Mouse (Mus musculus) forebrain, embryonic 16.5 days (tissue): Measurements from ENCODE around the gene Tmtc1. TPM values are rescaled to one million over a fixed set of nuclear protein-coding genes. Genes with fewer than 3 reads are reported as not detected.

Experiments used
- ATAC-seq: fragments of 200-750 bp; cut with Nextera tagmentation; 2 replicates; pipeline ENCODE4 v1.8.0; 2017; ENCODE audit warnings: mild to moderate bottlenecking, moderate library complexity
- H3K27ac ChIP-seq: fragments of 300-500 bp; sonication (generic); 2 replicates; pipeline ENCODE4 v1.5.1; 2014; ENCODE audit warnings: low read length, control low read depth
- H3K27me3 ChIP-seq: fragments of 300-500 bp; sonication (generic); replicated peaks from 2 replicates; pipeline ENCODE4 v1.6.1; 2014; ENCODE audit warnings: low read length; ENCODE audit not compliant: control insufficient read depth, insufficient read depth
- H3K36me3 ChIP-seq: fragments of 300-500 bp; sonication (generic); 2 replicates; pipeline ENCODE4 v1.6.1; 2014; ENCODE audit not compliant: control insufficient read depth, insufficient read depth
- H3K4me1 ChIP-seq: fragments of 300-500 bp; sonication (generic); replicated peaks from 2 replicates; pipeline ENCODE4 v1.6.1; 2014; ENCODE audit warnings: low read length; ENCODE audit not compliant: control insufficient read depth, insufficient read depth
- H3K4me2 ChIP-seq: fragments of 300-500 bp; sonication (generic); 2 replicates; pipeline ENCODE4 v1.6.1; 2014; ENCODE audit warnings: mild to moderate bottlenecking, low read length, control low read depth
- H3K4me3 ChIP-seq: fragments of 300-500 bp; sonication (generic); replicated peaks from 2 replicates; pipeline ENCODE4 v1.5.1; 2014; ENCODE audit warnings: mild to moderate bottlenecking, low read length, control low read depth
- H3K9ac ChIP-seq: fragments of 300-500 bp; sonication (generic); replicated peaks from 2 replicates; pipeline ENCODE4 v1.6.1; 2014; ENCODE audit warnings: low read depth, low read length, control low read depth
- H3K9me3 ChIP-seq: fragments of 300-500 bp; sonication (generic); 2 replicates; pipeline ENCODE4 v1.6.1; 2016; ENCODE audit warnings: low read length; ENCODE audit not compliant: control insufficient read depth
- WGBS: fragments of 180-500 bp; shearing (Covaris S2); extraction: QIAGEN DNeasy Blood & Tissue Kit; methylation state at CpG from one replicate; pipeline ENCODE4 v1.1.7; 2014; 5-methylcytosine and 5-hydroxymethylcytosine counted together
- polyA plus RNA-seq: library from polyadenylated mRNA; unstranded; fragments of >200 nt; fragmentation: Nextera tagmentation; extraction: Ambion mirVana; gene quantifications from 2 replicates; pipeline ENCODE4 v1.2.1, GENCODE M21; 2015

The Tmtc1 gene
- polyA plus RNA-seq, 1 experiment from 2014 or later: 3.9 TPM

DNA sequence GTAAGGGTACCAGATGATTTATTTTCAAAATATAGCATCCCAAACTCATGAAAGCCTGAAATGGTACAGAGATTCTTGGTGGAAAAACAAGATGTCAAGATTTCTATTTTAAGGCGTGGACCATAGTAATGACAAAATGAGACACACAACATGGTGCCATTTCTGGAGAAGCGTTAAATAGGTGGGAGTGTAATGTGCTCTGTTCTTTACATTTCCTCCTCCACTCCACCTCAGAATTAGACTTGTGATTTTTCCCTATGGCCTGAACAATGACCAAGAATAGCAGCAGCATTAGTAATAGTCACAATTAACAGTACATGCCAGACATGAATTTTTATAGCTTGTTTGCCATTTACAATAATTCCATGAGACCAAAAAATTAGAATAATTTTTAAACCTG lies 102.0 kb downstream of the Tmtc1 start:
- WGBS: 89% methylated on average over 2 of the region's 2 CpGs
- no peaks in the 10 kb centered on the region for H3K9me3 ChIP-seq

DNA sequence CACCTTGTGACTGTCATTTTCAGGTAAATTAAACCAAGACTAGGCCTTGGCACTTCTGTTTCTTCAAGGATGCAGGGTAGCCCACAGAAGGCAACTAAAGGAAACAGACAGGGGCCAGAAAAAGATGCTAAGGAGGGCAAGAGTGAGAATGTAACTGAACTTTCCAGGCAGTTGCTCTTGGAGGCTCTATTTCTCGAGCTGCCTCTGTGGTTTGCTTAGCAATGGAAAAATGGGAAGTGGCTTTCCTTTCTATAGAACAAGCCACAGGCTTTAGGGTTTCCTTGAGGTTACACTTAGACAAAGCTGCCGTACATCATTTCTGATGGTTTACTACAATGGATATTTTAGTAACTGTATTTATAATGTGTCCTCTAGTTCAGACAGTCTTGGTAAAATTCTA lies 102.4 kb downstream of the Tmtc1 start:
- 0 out of 2 replicates have a peak, but pooled peaks cover 5% of the 10 kb centered on the region for H3K4me1 ChIP-seq
- no peak for ATAC-seq
- 84% methylated on average over 2 of the region's 2 CpGs for WGBS
- H3K4me3 ChIP-seq: no peak overlapping the region
- H3K4me2 ChIP-seq: no peak overlapping the region
- H3K36me3 ChIP-seq: no peaks in the 10 kb centered on the region
- no peak overlapping the region for H3K9ac ChIP-seq
- no peaks in the 10 kb centered on the region for H3K27me3 ChIP-seq
- no peaks in the 10 kb centered on the region for H3K9me3 ChIP-seq
- H3K27ac ChIP-seq: no peak overlapping the region

More for the DNA sequence above, 102.0 kb downstream of the Tmtc1 start:
- Histone ChIP-seq H3K9ac (no peak overlapping the region), H3K27ac (no peak overlapping the region), H3K4me3 (no peak overlapping the region), H3K4me2 (no peak overlapping the region), H3K27me3 (no peaks in the 10 kb centered on the region), H3K36me3 (no peaks in the 10 kb centered on the region), H3K4me1 (0 out of 2 replicates have a peak, but pooled peaks cover 5% of the 10 kb centered on the region)
- no peak for ATAC-seq

DNA sequence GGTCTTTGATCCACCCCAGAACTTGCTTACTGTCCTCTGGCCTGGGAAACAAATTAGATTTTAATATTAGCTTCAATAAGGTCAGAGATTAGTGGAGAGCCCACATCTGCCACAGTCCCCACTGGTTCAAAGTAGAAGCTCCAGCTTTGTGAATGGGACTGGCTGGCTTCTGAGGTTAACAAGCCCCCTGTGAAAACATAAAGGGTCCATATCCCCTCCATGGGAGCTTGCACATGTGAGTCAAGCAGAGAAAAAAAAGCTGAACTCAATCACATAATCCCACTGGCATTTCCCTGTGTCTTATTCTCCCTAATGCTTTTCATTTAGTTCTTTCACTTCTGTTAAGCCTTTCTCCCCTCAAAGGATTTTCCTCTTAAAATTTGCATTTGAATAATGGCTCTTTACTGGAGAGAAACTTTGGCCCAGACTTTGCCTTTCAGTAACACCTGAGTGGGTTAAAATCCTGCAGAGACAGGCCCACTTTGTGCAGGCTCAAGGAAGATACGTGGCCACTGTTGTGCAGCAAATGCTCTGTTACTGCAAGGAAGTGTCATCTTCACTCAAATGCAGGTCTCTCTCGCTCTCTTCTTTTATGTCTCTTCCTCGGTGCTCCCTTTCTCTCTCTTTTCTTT lies 105.7 kb downstream of the Tmtc1 start:
- Histone ChIP-seq H3K36me3 (no peaks in the 10 kb centered on the region), H3K27ac (no peak overlapping the region), H3K4me1 (0 out of 2 replicates have a peak, but pooled peaks cover 5% of the 10 kb centered on the region), H3K4me2 (no peak overlapping the region), H3K4me3 (no peak overlapping the region), H3K9ac (no peak overlapping the region), H3K9me3 (no peaks in the 10 kb centered on the region), H3K27me3 (no peaks in the 10 kb centered on the region)
- WGBS: 15% methylated on average over 3 of the region's 3 CpGs
- ATAC-seq: peak; percentile 55; the same call in 1 of the 2 replicates

DNA sequence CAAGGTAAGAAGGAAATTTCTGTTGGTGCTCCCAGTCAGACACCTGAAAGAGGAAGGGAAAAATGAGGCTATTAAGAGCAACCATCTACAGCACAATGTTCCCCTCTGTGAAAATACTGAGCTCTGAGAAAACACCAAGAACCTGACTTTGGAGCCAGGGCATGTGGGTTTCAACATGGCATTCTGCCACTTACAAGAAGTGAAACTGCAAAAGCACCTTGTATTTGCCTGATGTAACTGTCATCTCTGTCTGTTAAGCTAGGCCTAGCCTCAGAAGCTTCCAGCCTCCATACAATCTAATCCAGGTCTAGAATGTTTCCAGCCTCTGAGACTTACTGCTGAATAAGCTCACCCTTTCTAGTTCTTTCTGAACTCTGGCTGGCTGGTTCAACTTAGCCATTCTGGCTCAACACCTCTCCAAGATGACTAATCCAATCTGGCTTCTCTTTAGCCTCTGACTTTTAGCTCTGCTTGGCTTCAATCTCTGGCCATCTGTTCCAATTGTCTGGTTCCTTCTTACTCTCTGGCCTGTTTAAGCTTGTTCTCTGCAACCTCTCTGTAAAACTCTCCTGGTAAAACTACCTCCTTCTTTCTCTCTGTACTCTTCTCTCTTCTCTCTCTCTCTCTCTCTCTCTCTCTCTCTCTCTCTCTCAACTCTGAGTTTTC lies 107.8 kb downstream of the Tmtc1 start:
- H3K27me3 ChIP-seq: no peaks in the 10 kb centered on the region
- no peak for ATAC-seq
- no peaks in the 10 kb centered on the region for H3K9me3 ChIP-seq

GRCm38 (mm10) chr6:148331916-148332315 lies 112.3 kb downstream of the Tmtc1 start:
- Histone ChIP-seq H3K4me1 (no peaks in the 10 kb centered on the region), H3K27ac (no peak overlapping the region), H3K27me3 (no peaks in the 10 kb centered on the region), H3K9ac (no peak overlapping the region), H3K4me2 (no peak overlapping the region), H3K4me3 (no peak overlapping the region), H3K36me3 (no peaks in the 10 kb centered on the region), H3K9me3 (no peaks in the 10 kb centered on the region)
- ATAC-seq: no peak
- WGBS: 92% methylated on average over 2 of the region's 2 CpGs

More for the DNA sequence above, 107.8 kb downstream of the Tmtc1 start:
- Histone ChIP-seq H3K4me3 (no peak overlapping the region), H3K4me1 (0 out of 2 replicates have a peak, but pooled peaks cover 5% of the 10 kb centered on the region), H3K27ac (no peak overlapping the region), H3K9ac (no peak overlapping the region), H3K36me3 (no peaks in the 10 kb centered on the region), H3K4me2 (no peak overlapping the region)

DNA sequence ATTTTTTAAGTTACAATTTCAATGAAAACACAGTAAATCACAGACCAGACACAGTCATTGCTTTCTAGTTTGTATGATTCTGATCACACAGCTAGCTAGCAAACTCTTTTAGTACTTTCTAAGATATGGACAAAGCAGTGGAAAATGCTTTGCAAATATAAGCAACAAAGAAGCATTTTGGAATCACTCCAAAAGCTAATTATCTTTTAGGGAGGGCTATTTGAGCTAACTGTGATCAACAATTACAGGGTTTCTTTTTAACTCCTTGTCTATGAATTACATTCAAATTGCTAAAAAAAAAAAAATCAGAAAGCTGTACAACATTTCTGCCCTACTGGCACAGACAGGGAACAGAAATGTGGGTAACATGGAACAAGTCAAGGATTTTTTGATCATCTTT lies 114.2 kb downstream of the Tmtc1 start:
- Histone ChIP-seq H3K4me3 (no peak overlapping the region), H3K27me3 (no peaks in the 10 kb centered on the region), H3K4me1 (no peaks in the 10 kb centered on the region), H3K9me3 (no peaks in the 10 kb centered on the region), H3K36me3 (no peaks in the 10 kb centered on the region), H3K4me2 (no peak overlapping the region), H3K27ac (no peak overlapping the region), H3K9ac (no peak overlapping the region)
- peak; percentile 33; the same call in 1 of the 2 replicates for ATAC-seq

DNA sequence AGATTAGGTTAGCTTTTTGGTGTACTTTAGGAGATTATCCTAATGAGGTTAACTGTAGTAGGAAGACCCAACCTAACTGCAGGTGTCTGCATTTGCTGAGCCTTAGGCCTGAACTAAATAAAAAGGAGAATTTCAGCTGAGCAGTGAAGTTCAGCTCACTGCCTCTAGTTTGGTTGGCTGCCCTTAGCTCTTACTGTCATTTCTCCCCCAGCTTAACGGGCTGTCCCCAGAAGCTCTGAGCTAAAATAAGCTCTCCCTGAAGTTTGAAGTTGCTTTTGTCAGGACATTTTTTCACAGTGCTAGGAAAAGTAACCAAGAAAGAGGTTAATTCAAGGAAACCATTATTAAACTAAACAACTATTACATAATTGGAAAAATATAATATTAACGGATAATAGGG lies 115.3 kb downstream of the Tmtc1 start:
- no peak overlapping the region for H3K4me3 ChIP-seq
- 75% methylated on average over 2 of the region's 2 CpGs for WGBS
- H3K36me3 ChIP-seq: no peaks in the 10 kb centered on the region
- no peaks in the 10 kb centered on the region for H3K27me3 ChIP-seq
- no peaks in the 10 kb centered on the region for H3K4me1 ChIP-seq
- no peak for ATAC-seq
- no peak overlapping the region for H3K4me2 ChIP-seq
- H3K9ac ChIP-seq: no peak overlapping the region
- H3K9me3 ChIP-seq: no peaks in the 10 kb centered on the region
- no peak overlapping the region for H3K27ac ChIP-seq

GRCm38 (mm10) chr6:148328130-148328529 lies 116.1 kb downstream of the Tmtc1 start:
- WGBS: 41% methylated on average over 6 of the region's 6 CpGs
- no peak overlapping the region for H3K4me3 ChIP-seq
- H3K36me3 ChIP-seq: no peaks in the 10 kb centered on the region
- no peaks in the 10 kb centered on the region for H3K27me3 ChIP-seq
- H3K9me3 ChIP-seq: no peaks in the 10 kb centered on the region
- H3K9ac ChIP-seq: no peak overlapping the region
- no peak overlapping the region for H3K27ac ChIP-seq
- no peak overlapping the region for H3K4me2 ChIP-seq
- no peak for ATAC-seq
- H3K4me1 ChIP-seq: no peaks in the 10 kb centered on the region

DNA sequence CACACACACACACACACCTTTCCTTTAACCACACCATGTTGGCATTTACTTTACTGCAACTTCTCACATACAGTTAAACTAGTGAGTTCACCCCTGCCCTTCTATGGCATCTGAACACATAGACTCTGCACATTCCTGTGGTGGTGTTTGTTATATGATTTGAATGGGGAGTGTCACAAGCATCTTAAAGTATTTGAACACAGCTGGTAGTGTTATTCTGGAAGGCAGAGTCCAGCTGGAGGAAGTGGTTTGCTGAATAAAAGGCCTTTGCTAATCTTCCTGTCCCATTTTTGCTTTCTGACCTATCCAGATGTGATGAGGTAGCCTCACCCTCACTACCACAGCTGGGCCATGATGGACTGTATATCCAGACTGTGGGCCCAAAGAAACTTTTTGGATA lies 125.5 kb downstream of the Tmtc1 start:
- Histone ChIP-seq H3K27me3 (no peaks in the 10 kb centered on the region), H3K4me2 (no peak overlapping the region), H3K27ac (no peak overlapping the region), H3K36me3 (no peaks in the 10 kb centered on the region), H3K4me3 (no peak overlapping the region), H3K9me3 (no peaks in the 10 kb centered on the region), H3K4me1 (no peaks in the 10 kb centered on the region), H3K9ac (no peak overlapping the region)
- ATAC-seq: no peak
